Mouse (Mus musculus): ENCODE results near the gene Ccnd1. TPM values are rescaled to one million over a fixed set of nuclear protein-coding genes. Genes with fewer than 3 reads are reported as not detected.

The Ccnd1 gene
- polyA plus RNA-seq, 1 experiment = 106 TPM

DNA sequence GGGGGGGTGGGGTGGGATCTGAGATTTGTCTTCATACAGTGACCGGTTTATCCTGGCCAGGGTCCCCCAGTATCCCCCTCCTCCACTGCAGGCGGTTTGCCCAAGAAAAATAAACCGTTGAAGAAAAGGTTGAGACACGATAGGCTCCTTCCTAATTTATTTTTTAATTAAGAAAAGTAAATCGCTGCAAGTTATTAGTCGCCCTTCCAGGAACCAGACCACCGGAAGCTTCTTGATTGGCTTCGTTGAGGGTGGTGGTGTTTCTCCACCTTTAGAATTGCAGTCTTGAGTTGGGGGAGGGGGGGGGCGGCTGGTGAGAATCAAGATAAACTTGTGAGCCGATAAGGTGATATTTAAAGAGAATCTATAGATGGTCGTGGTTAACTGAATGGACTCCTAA, 860 bp upstream of the Ccnd1 start:
- 4% methylated on average over 11 of the region's 11 CpGs for WGBS
- Histone ChIP-seq H3K4me3 (replicated peaks; ENCODE audit: extremely low read depth, low read depth, low read length) (no peak overlapping the region), H3K4me1 (ENCODE audit: control insufficient read depth, insufficient read depth, low read length) (peaks cover 6% of the 10 kb centered on the region)
- TF ChIP-seq CTCF (IDR thresholded peaks at IDR 0.05; ENCODE audit: insufficient read depth, low read length) (no peak), POLR2A (IDR thresholded peaks at IDR 0.05; ENCODE audit: borderline replicate concordance, extremely low read depth, low read depth, low read length) (no peak)
- no peak for DNase-seq

DNA sequence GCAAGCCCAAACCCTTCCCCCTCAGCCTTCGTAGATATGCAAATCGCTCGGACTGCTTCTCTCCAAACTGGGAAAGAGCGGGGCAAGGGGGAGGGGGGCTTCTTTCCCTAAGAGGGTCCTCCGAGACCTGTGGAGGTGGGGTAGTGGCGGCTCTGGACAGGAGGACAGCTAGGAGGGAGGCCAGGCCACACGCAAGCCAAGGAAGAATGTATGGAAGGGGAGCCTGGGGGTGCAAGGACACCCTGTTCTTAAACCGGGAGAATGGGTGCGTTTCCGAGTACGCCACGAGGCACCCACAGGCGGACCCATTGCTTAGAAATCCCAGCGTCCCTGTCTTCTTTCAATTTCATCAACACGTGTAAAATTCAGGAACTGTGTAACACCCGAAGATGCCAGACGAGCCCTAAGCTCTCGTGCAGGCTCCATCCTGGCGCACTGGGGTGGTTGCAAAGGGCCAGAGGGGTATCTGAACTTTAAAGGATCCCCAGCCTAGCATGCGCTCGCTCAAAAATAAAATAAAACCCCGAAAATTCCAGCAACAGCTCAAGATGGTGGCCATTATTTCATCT, 362 bp upstream of the Ccnd1 start:
- peaks cover 6% of the 10 kb centered on the region for H3K4me1 ChIP-seq (ENCODE audit: control insufficient read depth, insufficient read depth, low read length)
- WGBS = 1% methylated on average over 22 of the region's 22 CpGs
- DNase-seq = peak; percentile 47
- TF ChIP-seq POLR2A (IDR thresholded peaks at IDR 0.05; ENCODE audit: borderline replicate concordance, extremely low read depth, low read depth, low read length) (no peak), CTCF (IDR thresholded peaks at IDR 0.05; ENCODE audit: insufficient read depth, low read length) (no peak)
- peak overlapping the region; percentile 57 for H3K4me3 ChIP-seq (replicated peaks; ENCODE audit: extremely low read depth, low read depth, low read length)

DNA sequence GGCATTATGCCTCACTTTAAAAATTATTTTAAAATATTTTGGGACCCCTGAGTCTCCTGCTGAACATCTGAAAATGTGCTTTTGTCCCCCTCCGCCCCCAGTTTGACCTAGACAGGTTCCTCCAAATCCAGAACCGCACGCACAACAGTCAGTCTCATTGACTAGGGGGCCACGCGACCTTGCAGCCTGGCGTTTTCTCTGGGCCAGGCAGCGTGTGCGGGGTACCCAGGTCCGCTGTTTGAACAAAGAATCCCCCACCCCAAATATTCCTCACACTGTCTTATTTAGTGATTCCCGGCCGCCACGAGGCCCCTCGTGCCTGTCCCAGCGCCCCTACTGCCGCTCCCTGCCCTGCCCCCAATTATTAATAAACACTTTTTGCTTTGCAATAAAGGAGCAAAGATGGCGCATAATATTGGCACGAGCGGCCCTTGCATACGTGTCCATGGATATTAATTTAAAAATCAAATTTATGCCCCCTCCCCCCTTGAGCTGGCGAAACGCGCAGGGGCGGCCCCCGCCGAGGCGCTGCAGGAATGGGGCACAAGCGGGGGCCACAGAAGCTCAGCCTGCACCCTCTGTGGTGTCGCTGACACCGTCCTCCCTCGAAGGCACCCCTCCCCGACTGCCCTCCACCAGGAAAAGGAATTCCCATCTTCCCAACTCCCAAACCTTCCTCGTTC, 923 bp downstream of the Ccnd1 start:
- TF ChIP-seq POLR2A (IDR thresholded peaks at IDR 0.05; ENCODE audit: borderline replicate concordance, extremely low read depth, low read depth, low read length) (no peak), CTCF (IDR thresholded peaks at IDR 0.05; ENCODE audit: insufficient read depth, low read length) (no peak)
- WGBS = under 1% methylated on average over 32 of the region's 32 CpGs
- peak; percentile 40 for DNase-seq
- Histone ChIP-seq H3K4me3 (replicated peaks; ENCODE audit: extremely low read depth, low read depth, low read length) (peak overlapping the region; percentile 93), H3K4me1 (ENCODE audit: control insufficient read depth, insufficient read depth, low read length) (peaks cover 6% of the 10 kb centered on the region)

GRCm38 (mm10) chr7:144937899-144938517, 1.7 kb downstream of the Ccnd1 start:
- H3K4me3 ChIP-seq (replicated peaks; ENCODE audit: extremely low read depth, low read depth, low read length) = peak overlapping the region; percentile 56
- WGBS = 1% methylated on average over 39 of the region's 39 CpGs
- TF ChIP-seq CTCF (IDR thresholded peaks at IDR 0.05; ENCODE audit: insufficient read depth, low read length) = no peak
- H3K4me1 ChIP-seq (ENCODE audit: control insufficient read depth, insufficient read depth, low read length) = peaks cover 3% of the 10 kb centered on the region
- no peak for DNase-seq

DNA sequence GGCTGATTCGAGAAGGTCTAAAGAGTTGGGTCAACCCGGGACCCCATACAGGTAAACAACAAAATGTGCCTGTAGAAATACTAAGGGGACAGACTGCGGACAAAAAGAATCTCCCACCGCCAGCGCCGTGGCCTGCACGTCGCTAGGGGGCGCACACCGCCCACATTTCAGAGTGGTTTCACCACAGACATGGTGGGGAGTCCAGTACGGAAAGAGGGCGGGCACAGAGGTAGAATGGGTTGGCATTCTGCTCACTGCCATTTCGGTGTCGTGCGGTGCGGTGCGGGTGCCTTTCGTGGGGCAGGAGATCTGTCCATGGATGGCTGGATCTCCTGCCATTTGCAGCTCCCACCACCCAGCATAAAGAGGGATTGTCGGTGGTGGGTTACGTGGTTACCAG, 2.2 kb downstream of the Ccnd1 start:
- WGBS = under 1% methylated on average over 20 of the region's 20 CpGs
- DNase-seq = peak; percentile 90
- Histone ChIP-seq H3K4me3 (replicated peaks; ENCODE audit: extremely low read depth, low read depth, low read length) (peak overlapping the region; percentile 56), H3K4me1 (ENCODE audit: control insufficient read depth, insufficient read depth, low read length) (peaks cover 3% of the 10 kb centered on the region)
- TF ChIP-seq POLR2A (IDR thresholded peaks at IDR 0.05; ENCODE audit: borderline replicate concordance, extremely low read depth, low read depth, low read length) (peak; percentile 42; the same call in 1 of the 2 replicates), CTCF (IDR thresholded peaks at IDR 0.05; ENCODE audit: insufficient read depth, low read length) (peak; percentile 92)

- TF ChIP-seq CTCF (IDR thresholded peaks at IDR 0.05; ENCODE audit: insufficient read depth, low read length) = no peak
- no peak for TF ChIP-seq POLR2A (IDR thresholded peaks at IDR 0.05; ENCODE audit: borderline replicate concordance, extremely low read depth, low read depth, low read length)
- no peak overlapping the region for H3K4me3 ChIP-seq (replicated peaks; ENCODE audit: extremely low read depth, low read depth, low read length)
- 83% methylated on average over 4 of the region's 4 CpGs for WGBS
- H3K4me1 ChIP-seq (ENCODE audit: control insufficient read depth, insufficient read depth, low read length) = peaks cover 3% of the 10 kb centered on the region
- no peak for DNase-seq
Observed at GRCm38 (mm10) chr7:144936311-144936880, 3.3 kb downstream of the Ccnd1 start.

DNA sequence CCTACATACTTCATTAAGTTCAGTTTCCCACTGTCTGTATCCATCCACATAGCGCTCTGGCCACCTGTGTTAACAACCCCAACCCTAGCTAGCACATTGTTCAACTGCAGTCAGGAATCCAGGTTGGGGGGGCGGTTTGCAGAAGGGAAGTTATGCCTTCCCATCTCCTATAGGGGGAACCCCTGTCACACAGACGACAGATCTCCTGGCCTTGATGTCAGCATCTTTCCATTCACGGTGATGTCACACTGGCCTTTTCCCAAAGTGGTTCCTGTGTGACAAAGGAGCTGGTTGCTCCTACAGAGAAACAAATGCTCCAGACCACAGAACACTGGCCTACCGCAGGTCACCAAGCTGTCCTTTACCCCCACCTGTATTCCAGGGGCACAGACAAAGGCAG, 4.2 kb downstream of the Ccnd1 start:
- 53% methylated on average over 5 of the region's 5 CpGs for WGBS
- DNase-seq = no peak
- Histone ChIP-seq H3K4me1 (ENCODE audit: control insufficient read depth, insufficient read depth, low read length) (peaks cover 3% of the 10 kb centered on the region), H3K4me3 (replicated peaks; ENCODE audit: extremely low read depth, low read depth, low read length) (no peak overlapping the region)
- TF ChIP-seq CTCF (IDR thresholded peaks at IDR 0.05; ENCODE audit: insufficient read depth, low read length) (peak; percentile 45), POLR2A (IDR thresholded peaks at IDR 0.05; ENCODE audit: borderline replicate concordance, extremely low read depth, low read depth, low read length) (no peak)

GRCm38 (mm10) chr7:144934901-144935300, 4.8 kb downstream of the Ccnd1 start:
- WGBS = 76% methylated on average over 5 of the region's 5 CpGs
- peaks cover under 1% of the 10 kb centered on the region; the same call in 1 of the 2 replicates for H3K4me1 ChIP-seq (ENCODE audit: control insufficient read depth, insufficient read depth, low read length)
- no peak for DNase-seq
- no peak overlapping the region for H3K4me3 ChIP-seq (replicated peaks; ENCODE audit: extremely low read depth, low read depth, low read length)
- no peak for TF ChIP-seq CTCF (IDR thresholded peaks at IDR 0.05; ENCODE audit: insufficient read depth, low read length)
- no peak for TF ChIP-seq POLR2A (IDR thresholded peaks at IDR 0.05; ENCODE audit: borderline replicate concordance, extremely low read depth, low read depth, low read length)

DNA sequence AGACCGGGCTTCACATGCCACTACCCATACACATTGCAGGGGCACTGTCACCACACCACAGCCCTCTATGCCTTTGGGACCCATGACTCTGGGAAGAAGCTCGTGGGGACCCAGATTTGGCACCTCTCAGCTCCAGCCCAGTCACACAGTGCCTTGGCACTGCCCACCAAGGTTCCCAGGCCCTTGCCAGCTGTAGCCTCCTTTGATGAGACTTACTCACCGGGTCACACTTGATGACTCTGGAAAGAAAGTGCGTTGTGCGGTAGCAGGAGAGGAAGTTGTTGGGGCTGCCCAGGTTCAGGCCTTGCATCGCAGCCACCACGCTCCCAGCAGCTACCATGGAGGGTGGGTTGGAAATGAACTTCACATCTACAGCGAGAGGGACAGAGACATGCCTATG, 5.9 kb downstream of the Ccnd1 start:
- no peaks in the 10 kb centered on the region for H3K4me1 ChIP-seq (ENCODE audit: control insufficient read depth, insufficient read depth, low read length)
- WGBS = 78% methylated on average over 8 of the region's 8 CpGs
- TF ChIP-seq POLR2A (IDR thresholded peaks at IDR 0.05; ENCODE audit: borderline replicate concordance, extremely low read depth, low read depth, low read length) = no peak
- TF ChIP-seq CTCF (IDR thresholded peaks at IDR 0.05; ENCODE audit: insufficient read depth, low read length) = no peak
- DNase-seq = no peak
- no peak overlapping the region for H3K4me3 ChIP-seq (replicated peaks; ENCODE audit: extremely low read depth, low read depth, low read length)
